Mouse (Mus musculus): Measurements from ENCODE around the gene Olfr554. TPM values are rescaled to one million over a fixed set of nuclear protein-coding genes. Genes with fewer than 3 reads are reported as not detected.
A peak's percentile ranks its signal among the peaks of the same experiment; 100 is the strongest.
"Not testable (repeated sequence)": the region's sequence is repeated elsewhere in the genome, so short reads cannot be mapped to it uniquely, and the experiment has no call there.

The Olfr554 gene
- not detected for total RNA-seq (2021)
- long read RNA-seq, experiment 1 = 0 reads
- long read RNA-seq, experiment 2 = 0 reads

GRCm38 (mm10) chr7:102638132-102638531 lies at the start of gene Olfr554:
TSS of gene Olfr554 (plus strand) at chr7:102638432.
- no peak for DNase-seq

- no peak for DNase-seq
These were observed 46.4 kb upstream of the Olfr554 start, which contains the start of gene Olfr551 for GRCm38 (mm10) chr7:102591786-102592185. TSS of gene Olfr551 (minus strand) at chr7:102591886.

GRCm38 (mm10) chr7:102597378-102598031 lies 40.7 kb upstream of the Olfr554 start, which contains the start of gene Olfr552:
TSS of gene Olfr552 (plus strand) at chr7:102597770.
- no peak for DNase-seq

- no peak for DNase-seq
These were observed 20.1 kb upstream of the Olfr554 start, which contains the start of gene Olfr553 for GRCm38 (mm10) chr7:102618118-102618517. TSS of gene Olfr553 (minus strand) at chr7:102618218.

- DNase-seq = peak; percentile 5 to 20
These were observed 18.6 kb upstream of the Olfr554 start for GRCm38 (mm10) chr7:102619608-102620007.

- not testable (repeated sequence) for DNase-seq
These were observed 17.9 kb upstream of the Olfr554 start for GRCm38 (mm10) chr7:102620368-102620767.

GRCm38 (mm10) chr7:102636665-102637064 lies 1.6 kb upstream of the Olfr554 start:
- peak; percentile 17 to 62 for DNase-seq

GRCm38 (mm10) chr7:102644945-102645344 lies 6.7 kb downstream of the Olfr554 start:
- not testable (repeated sequence) for DNase-seq

- no peak for DNase-seq
These were observed 20.3 kb downstream of the Olfr554 start, which contains the start of gene Olfr555 for GRCm38 (mm10) chr7:102658523-102658922. TSS of gene Olfr555 (plus strand) at chr7:102658823.

GRCm38 (mm10) chr7:102664599-102664998 lies 26.4 kb downstream of the Olfr554 start, which contains the start of gene Olfr556:
TSS of gene Olfr556 (plus strand) at chr7:102664899.
- DNase-seq = no peak

GRCm38 (mm10) chr7:102665378-102665777 lies 27.1 kb downstream of the Olfr554 start:
- no peak for DNase-seq

GRCm38 (mm10) chr7:102676225-102676624 lies 38.0 kb downstream of the Olfr554 start:
- DNase-seq = no peak

- DNase-seq = no peak
These were observed 43.7 kb downstream of the Olfr554 start for GRCm38 (mm10) chr7:102681916-102682315.

- DNase-seq = peak; percentile 94 to 95
These were observed 48.8 kb downstream of the Olfr554 start, which contains the start of gene Trim68 for GRCm38 (mm10) chr7:102686944-102687501. TSS of gene Trim68 (minus strand) at chr7:102687327.

Other genes starting within 250 kb of the Olfr554 start
- 10 to 100 TPM; 19.2 to 21.4 TPM for gene Rrm1, start 196.7 kb upstream of the Olfr554 start, total RNA-seq (2021)
- gene Olfr543, start 156.8 kb upstream of the Olfr554 start, total RNA-seq (2021) = not detected
- not detected for gene Olfr544, start 150.1 kb upstream of the Olfr554 start, total RNA-seq (2021)
- gene Olfr545, start 138.9 kb upstream of the Olfr554 start, total RNA-seq (2021) = not detected
- gene Olfr547, start 103.7 kb upstream of the Olfr554 start, total RNA-seq (2021) = not detected
- gene Olfr548-ps1, start 97.5 kb upstream of the Olfr554 start, total RNA-seq (2021) = not detected
- not detected for gene Olfr549, start 88.6 kb upstream of the Olfr554 start, total RNA-seq (2021)
- 10 to 100 TPM; 13.0 to 16.4 TPM for gene Trim21, start 72.9 kb upstream of the Olfr554 start, total RNA-seq (2021)
- not detected for gene Olfr550, start 67.0 kb upstream of the Olfr554 start, total RNA-seq (2021)
- gene Olfr551, start 46.5 kb upstream of the Olfr554 start, total RNA-seq (2021) = not detected
- gene Olfr552, start 40.7 kb upstream of the Olfr554 start, total RNA-seq (2021) = under 1 TPM in 1 of 2 experiments, not detected in 1; 0.07 TPM
- not detected for gene Olfr553, start 20.2 kb upstream of the Olfr554 start, total RNA-seq (2021)
- gene Olfr555, start 20.4 kb downstream of the Olfr554 start, total RNA-seq (2021) = not detected
- gene Olfr556, start 26.5 kb downstream of the Olfr554 start, total RNA-seq (2021) = not detected
- 1 to 10 TPM; 8.2 to 9.8 TPM for gene Trim68, start 48.9 kb downstream of the Olfr554 start, total RNA-seq (2021)
- not detected for gene Olfr557, start 57.5 kb downstream of the Olfr554 start, total RNA-seq (2021)
- under 1 TPM; 0.33 TPM for gene Olfr558, start 63.8 kb downstream of the Olfr554 start, total RNA-seq (2021)
- not detected for gene Olfr33, start 80.6 kb downstream of the Olfr554 start, total RNA-seq (2021)
- gene Olfr559, start 89.1 kb downstream of the Olfr554 start, total RNA-seq (2021) = not detected
- gene Olfr560, start 120.9 kb downstream of the Olfr554 start, total RNA-seq (2021) = not detected
- under 1 TPM; 0.20 to 0.26 TPM for gene Olfr78, start 121.0 kb downstream of the Olfr554 start, total RNA-seq (2021)
- gene Olfr561, start 132.8 kb downstream of the Olfr554 start, total RNA-seq (2021) = not detected
- not detected for gene Olfr564, start 165.0 kb downstream of the Olfr554 start, total RNA-seq (2021)
- not detected for gene Olfr566, start 220.3 kb downstream of the Olfr554 start, total RNA-seq (2021)
- not detected for gene Olfr568, start 238.7 kb downstream of the Olfr554 start, total RNA-seq (2021)

All from adrenal gland, postnatal 36 days (tissue).